Mouse (Mus musculus) macrophage (primary cell): ENCODE results near the gene Mcm3. TPM values are rescaled to one million over a fixed set of nuclear protein-coding genes. Genes with fewer than 3 reads are reported as not detected.
"Not testable (repeated sequence)": the region's sequence is repeated elsewhere in the genome, so short reads cannot be mapped to it uniquely, and the experiment has no call there.

Experiments
- H3K27ac ChIP-seq: fragments of 350-480 bp; formaldehyde crosslinking; 2 replicates; pipeline ENCODE4 v1.9.0; 2021
- H3K36me3 ChIP-seq: fragments of 350-480 bp; formaldehyde crosslinking; 2 replicates; pipeline ENCODE4 v1.9.0; 2021; ENCODE audit errors: inconsistent target
- H3K4me3 ChIP-seq: fragments of 350-480 bp; formaldehyde crosslinking; 2 replicates; pipeline ENCODE4 v1.9.0; 2021; ENCODE audit errors: inconsistent target
- H3K79me2 ChIP-seq: fragments of 350-480 bp; formaldehyde crosslinking; 2 replicates; pipeline ENCODE4 v1.9.0; 2021; ENCODE audit errors: inconsistent target
- WGBS: methylation state at CpG from one replicate; pipeline ENCODE4 v1.1.7; 2026; ENCODE audit warnings: inconsistent platforms; ENCODE audit not compliant: missing documents; 5-methylcytosine and 5-hydroxymethylcytosine counted together
- polyA plus RNA-seq: library from polyadenylated mRNA; stranded (reverse); fragments of 250-400 nt; gene quantifications from 3 replicates; pipeline ENCODE4 v1.2.4, GENCODE M21; 2018; ENCODE audit warnings: inconsistent platforms

Mcm3 gene
- polyA plus RNA-seq, 1 experiment from 2014 or later: 30.7 TPM

- H3K36me3 ChIP-seq: no peaks in the 10 kb centered on the region
- no peak overlapping the region for H3K27ac ChIP-seq
- no peaks in the 10 kb centered on the region for H3K79me2 ChIP-seq
- H3K4me3 ChIP-seq: no peak overlapping the region
- 68% methylated on average over 2 of the region's 2 CpGs for WGBS
Measured at GRCm38 (mm10) chr1:20778366-20778765, 41.7 kb downstream of the Mcm3 start.

- WGBS: 89% methylated on average over 4 of the region's 4 CpGs
Measured at GRCm38 (mm10) chr1:20774026-20774730, 45.9 kb downstream of the Mcm3 start.

GRCm38 (mm10) chr1:20766526-20766925, 53.6 kb downstream of the Mcm3 start:
- H3K4me3 ChIP-seq: no peak overlapping the region
- no peaks in the 10 kb centered on the region for H3K79me2 ChIP-seq
- no peak overlapping the region for H3K27ac ChIP-seq
- no peaks in the 10 kb centered on the region for H3K36me3 ChIP-seq
- WGBS: 76% methylated on average over 6 of the region's 6 CpGs

More at GRCm38 (mm10) chr1:20774026-20774730, 45.9 kb downstream of the Mcm3 start:
- H3K27ac ChIP-seq, H3K4me3 ChIP-seq, H3K79me2 ChIP-seq, H3K36me3 ChIP-seq: not testable (repeated sequence)

GRCm38 (mm10) chr1:20761411-20761810, 58.7 kb downstream of the Mcm3 start:
- Histone ChIP-seq H3K79me2 (no peaks in the 10 kb centered on the region), H3K4me3 (no peak overlapping the region), H3K36me3 (no peaks in the 10 kb centered on the region), H3K27ac (no peak overlapping the region)
- WGBS: 86% methylated on average over 4 of the region's 4 CpGs

GRCm38 (mm10) chr1:20760331-20760730, 59.8 kb downstream of the Mcm3 start:
- H3K4me3 ChIP-seq: no peak overlapping the region
- no peaks in the 10 kb centered on the region for H3K36me3 ChIP-seq
- no peak overlapping the region for H3K27ac ChIP-seq
- 84% methylated on average over 5 of the region's 5 CpGs for whole genome bisulfite sequencing
- H3K79me2 ChIP-seq: no peaks in the 10 kb centered on the region

GRCm38 (mm10) chr1:20759799-20760198, 60.3 kb downstream of the Mcm3 start:
- H3K79me2 ChIP-seq: no peaks in the 10 kb centered on the region
- WGBS: 83% methylated on average over 10 of the region's 10 CpGs
- H3K36me3 ChIP-seq: no peaks in the 10 kb centered on the region
- H3K27ac ChIP-seq: no peak overlapping the region
- H3K4me3 ChIP-seq: no peak overlapping the region

GRCm38 (mm10) chr1:20757586-20757985, 62.5 kb downstream of the Mcm3 start:
- H3K27ac ChIP-seq: no peak overlapping the region
- H3K4me3 ChIP-seq: no peak overlapping the region
- no peaks in the 10 kb centered on the region for H3K36me3 ChIP-seq
- WGBS: 98% methylated on average over 3 of the region's 3 CpGs
- H3K79me2 ChIP-seq: no peaks in the 10 kb centered on the region

- WGBS: 53% methylated on average over 10 of the region's 10 CpGs
- H3K27ac ChIP-seq: no peak overlapping the region
- H3K79me2 ChIP-seq: no peaks in the 10 kb centered on the region
- H3K4me3 ChIP-seq: no peak overlapping the region
- no peaks in the 10 kb centered on the region for H3K36me3 ChIP-seq
Measured at GRCm38 (mm10) chr1:20754439-20754838, 65.7 kb downstream of the Mcm3 start.

Other genes with a start within 250 kb of the Mcm3 start
- not detected in 3 replicates for gene Pkhd1, start 202.2 kb downstream of the Mcm3 start, polyA plus RNA-seq
- not detected in 3 replicates for gene Il17a, start 89.4 kb downstream of the Mcm3 start, polyA plus RNA-seq
- not detected in 3 replicates for gene Il17f, start 29.7 kb downstream of the Mcm3 start, polyA plus RNA-seq
- gene Paqr8, start 70.3 kb upstream of the Mcm3 start, polyA plus RNA-seq: 0.11 to 0.14 TPM (median 0.14 TPM) in 3 replicates
- gene Efhc1, start 131.3 kb upstream of the Mcm3 start, polyA plus RNA-seq: 0.16 to 0.32 TPM in 2 of 3 replicates, not detected in the other